Mouse (Mus musculus) frontal cortex, adult 2 months (tissue): ENCODE measurements around the gene Gm6096. TPM values are rescaled to one million over a fixed set of nuclear protein-coding genes. Genes with fewer than 3 reads are reported as not detected.
"Not testable (repeated sequence)": the region's sequence is repeated elsewhere in the genome, so short reads cannot be mapped to it uniquely, and the experiment has no call there.

Experiments
- DNase-seq, 2 experiments: peaks; one replicate each; pipeline ENCODE4 v3.0.0; 2022; ENCODE audit warnings: low spot score in 1 of 2; ENCODE audit errors: extremely low spot score in 1 of 2
- polyA plus RNA-seq: library from polyadenylated mRNA; depleted of rRNA; stranded (reverse); fragments of >200 nt; gene quantifications from 2 replicates; pipeline ENCODE4 v1.2.3, GENCODE M21; 2012; rRNA removed

The Gm6096 gene
- polyA plus RNA-seq: not detected in 2 replicates

DNA sequence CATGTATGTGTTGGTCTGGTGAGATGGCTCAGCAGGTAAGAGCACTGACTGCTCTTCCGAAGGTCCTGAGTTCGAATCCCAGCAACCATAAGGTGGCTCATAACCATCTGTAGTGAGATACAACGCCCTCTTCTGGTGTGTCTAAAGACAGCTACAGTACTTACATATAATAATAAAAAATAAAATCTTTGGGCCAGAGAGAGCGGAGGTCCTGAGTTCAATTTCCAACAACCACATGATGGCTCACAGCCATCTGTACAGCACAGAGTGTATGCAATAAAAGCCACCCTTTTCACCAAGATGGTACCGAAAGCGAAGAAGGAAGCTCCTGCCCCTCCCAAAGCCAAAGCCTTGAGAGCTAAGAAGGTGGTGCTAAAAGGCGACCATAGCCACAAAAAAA, at the start of gene Gm6096:
Gene Gm6096 (plus strand): TSS at position 301 of the 400 bp plus-strand sequence.
- DNase-seq: no peak

- not testable (repeated sequence) for DNase-seq
These were observed 48.7 kb upstream of the Gm6096 start for GRCm38 (mm10) chr7:34202147-34202546.

DNA sequence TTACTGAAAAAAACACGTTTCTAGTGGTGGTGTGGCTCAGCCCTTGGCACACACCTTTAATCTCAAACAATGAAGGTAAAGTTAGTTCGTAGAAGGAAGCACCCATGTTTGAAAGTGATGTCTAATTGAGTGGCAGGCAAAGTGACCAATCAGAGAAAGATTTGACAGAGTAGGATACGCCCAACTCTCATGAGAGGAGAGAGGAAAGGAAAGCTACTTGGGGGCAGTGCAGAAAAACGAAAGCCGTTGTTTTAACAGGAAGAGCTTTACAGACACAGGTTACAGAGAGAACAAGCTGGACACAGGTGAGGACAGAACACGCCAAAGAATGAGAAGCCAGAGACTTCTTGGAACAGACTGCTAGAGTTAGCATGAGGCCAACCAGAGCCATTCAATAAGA, 44.5 kb upstream of the Gm6096 start:
- DNase-seq: no peak

GRCm38 (mm10) chr7:34208027-34208745, 42.7 kb upstream of the Gm6096 start:
- no peak for DNase-seq

GRCm38 (mm10) chr7:34213281-34213680, 37.6 kb upstream of the Gm6096 start:
- no peak for DNase-seq

GRCm38 (mm10) chr7:34214644-34215043, 36.2 kb upstream of the Gm6096 start:
- no peak for DNase-seq

DNA sequence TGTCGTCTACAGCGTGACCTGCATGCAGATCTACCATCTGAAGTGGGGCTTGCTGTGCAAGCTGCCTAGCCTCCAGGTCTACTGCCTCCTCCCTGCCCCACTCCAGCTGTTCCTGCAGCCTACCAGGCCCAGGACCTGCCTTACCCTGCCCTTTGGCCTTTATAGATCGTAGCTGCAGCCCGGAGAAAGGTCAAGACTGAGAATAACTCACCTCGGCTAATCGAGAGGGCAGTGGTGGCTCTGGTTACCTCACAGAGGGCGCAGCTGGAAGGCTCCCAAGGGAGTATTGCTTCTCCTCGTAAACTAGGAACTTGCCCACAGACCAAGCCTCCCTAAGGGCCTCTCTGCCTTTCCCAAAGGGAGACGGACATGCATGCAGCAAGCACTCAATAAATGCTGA, 35.4 kb upstream of the Gm6096 start:
- no peak for DNase-seq

- DNase-seq: no peak
These were observed 34.4 kb upstream of the Gm6096 start for GRCm38 (mm10) chr7:34216474-34216873.

DNA sequence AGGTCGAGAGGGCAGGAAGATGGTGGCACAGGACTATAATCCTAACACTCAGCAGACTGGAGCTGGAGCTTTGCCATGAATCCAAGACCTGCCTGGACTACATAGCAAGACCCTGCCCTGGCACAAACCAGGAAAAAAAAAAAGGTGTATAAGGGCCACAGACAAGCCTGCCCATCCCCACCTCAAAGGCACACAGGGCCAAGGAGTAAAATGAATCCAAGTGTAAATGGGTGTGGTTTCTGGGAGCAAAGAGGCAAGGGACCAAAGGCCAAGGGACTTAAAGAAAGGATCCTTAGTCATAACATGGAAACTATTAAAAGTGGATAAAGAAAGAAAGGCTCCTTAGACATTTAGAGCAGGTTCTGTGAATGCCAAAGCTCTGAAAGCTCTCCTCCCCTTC, 32.3 kb upstream of the Gm6096 start:
- no peak for DNase-seq

DNA sequence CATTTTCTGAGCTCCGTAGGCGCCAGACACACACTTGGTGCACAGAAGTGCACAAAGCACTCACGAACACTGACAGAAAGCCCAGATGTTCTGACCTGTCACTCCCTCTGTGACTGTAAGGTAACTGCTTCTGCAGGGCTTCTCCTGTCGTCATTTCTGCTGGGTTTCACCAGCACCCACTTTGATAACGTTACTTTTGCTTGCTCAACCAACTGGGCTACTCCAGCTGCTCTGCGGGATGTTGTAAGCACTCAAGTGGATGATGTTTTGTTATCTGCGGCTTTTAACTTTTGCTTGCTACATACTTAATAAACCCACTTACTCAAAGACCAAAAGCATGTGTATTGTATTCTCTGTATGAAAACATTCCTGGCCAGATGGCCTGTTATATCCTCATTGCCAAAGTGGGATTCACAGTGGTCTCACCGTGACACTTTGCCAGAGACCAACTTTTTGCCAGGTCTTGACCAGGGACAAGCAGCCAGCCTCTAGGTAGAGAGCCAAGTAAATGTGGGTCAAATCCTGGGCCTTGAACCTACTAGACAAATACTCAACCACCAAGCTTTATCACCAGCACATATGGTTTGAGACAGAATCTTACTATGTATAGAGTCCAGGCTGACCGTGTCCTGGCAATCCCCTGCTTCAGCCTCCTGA, 29.1 kb upstream of the Gm6096 start:
- DNase-seq: no peak

DNA sequence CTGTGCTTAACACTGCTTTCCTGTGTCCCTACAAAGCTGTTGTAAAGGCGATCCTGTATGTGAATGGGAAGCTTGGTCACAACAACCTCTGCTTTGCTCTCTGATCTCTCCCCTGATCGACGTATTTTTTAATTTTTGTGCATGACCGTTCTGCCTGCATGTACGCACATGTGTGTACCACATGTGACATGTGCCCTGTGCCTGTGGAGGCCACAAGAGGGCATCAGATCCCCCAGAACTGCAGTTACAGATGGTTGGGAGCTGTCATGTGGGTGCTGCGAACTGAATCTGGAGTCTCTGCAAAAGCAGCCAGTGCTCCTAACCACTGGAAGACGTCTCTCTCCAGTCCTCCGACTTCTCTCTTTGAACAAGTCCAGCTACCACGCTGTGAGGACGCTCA, 28.5 kb upstream of the Gm6096 start:
- DNase-seq: no peak

DNA sequence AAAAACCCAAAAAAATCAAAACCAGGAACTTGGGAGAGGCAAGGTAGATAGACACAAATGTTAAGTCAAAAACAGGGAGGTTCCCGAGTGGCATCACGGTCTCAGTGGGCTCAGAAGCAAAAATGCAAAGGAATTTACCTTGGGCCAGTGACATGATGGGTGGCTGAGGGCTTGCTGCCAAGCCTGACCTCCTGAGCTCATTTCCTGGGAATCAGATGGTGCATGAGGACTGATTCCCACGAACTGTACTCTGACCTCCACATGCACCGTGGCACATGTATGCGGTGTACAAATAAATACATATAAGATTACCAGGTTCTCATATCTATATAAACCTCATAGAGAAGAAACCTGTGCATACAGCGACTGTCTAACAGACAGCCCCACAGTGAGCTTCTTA, 26.5 kb upstream of the Gm6096 start:
- no peak for DNase-seq

GRCm38 (mm10) chr7:34226086-34226485, 24.8 kb upstream of the Gm6096 start:
- DNase-seq: peak in 1 of 2 experiments; percentile 52

DNA sequence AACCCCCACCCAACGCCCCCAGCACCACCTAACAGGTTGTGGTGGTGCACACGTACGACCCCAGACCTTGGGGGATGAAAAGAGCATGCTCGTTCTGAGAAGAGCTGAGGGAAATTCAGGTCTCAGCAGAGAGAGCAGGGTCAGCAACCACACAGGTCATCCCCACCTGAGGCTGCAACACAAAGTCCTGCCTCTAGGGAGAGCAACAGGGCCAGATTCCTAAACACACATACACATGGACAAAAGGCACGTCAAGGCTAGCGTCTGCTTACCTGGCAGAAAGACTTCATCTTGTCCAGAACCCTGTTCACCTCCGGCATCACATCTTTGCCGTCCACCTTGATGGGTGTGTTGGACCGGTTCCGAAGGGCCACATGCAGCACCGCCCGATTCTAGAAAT, 24.0 kb upstream of the Gm6096 start:
- no peak for DNase-seq

- DNase-seq: no peak
These were observed 22.2 kb upstream of the Gm6096 start for GRCm38 (mm10) chr7:34228641-34229040.

GRCm38 (mm10) chr7:34229153-34229552, 21.7 kb upstream of the Gm6096 start:
- DNase-seq: no peak

GRCm38 (mm10) chr7:34229691-34230111, 21.1 kb upstream of the Gm6096 start:
- DNase-seq: peak; percentile 50 to 71

- peak in 1 of 2 experiments; percentile 78 for DNase-seq
These were observed 20.7 kb upstream of the Gm6096 start, which contains the start of gene Gpi1 for GRCm38 (mm10) chr7:34230116-34230515. TSS of gene Gpi1 (minus strand) at chr7:34230336.

- no peak for DNase-seq
These were observed 17.8 kb upstream of the Gm6096 start for GRCm38 (mm10) chr7:34232785-34233725.

DNA sequence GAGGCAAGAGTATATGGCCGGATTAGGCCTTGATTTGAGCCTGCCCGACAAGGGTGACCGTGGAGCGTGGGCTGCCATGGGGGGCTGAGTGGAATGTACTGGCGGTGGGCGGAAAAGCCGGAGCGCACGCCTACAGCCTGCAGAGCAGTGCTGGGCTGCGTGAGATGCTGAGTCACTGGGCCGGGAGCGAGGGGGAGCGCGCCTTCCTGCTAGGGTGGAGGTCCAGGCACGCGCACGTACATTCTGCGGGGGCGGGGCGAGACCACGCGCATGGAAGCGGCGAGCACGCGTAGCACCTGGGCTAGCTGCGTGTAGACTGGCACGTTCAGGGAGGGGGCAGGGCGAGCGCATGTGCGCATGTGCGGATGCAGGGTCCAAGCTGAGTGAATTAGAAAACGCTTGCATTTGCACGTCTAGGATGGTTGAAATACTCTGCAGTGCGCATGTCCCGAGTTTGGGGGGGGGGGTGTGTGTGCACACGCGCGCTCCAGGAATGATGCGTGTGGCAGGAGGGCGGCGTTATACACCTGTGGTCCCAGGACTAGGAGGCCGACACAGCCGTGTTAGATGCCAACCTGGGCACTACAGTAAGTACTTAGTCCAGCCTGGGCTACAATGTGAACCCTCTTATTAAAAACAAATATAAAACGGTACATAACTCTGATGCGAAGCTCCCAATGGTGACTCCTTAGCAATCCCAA, 16.8 kb upstream of the Gm6096 start:
- DNase-seq: peak; percentile 99 to 100
